Mouse (Mus musculus): ENCODE measurements around the gene Tsr3. TPM values are rescaled to one million over a fixed set of nuclear protein-coding genes. Genes with fewer than 3 reads are reported as not detected.
A peak's percentile ranks its signal among the peaks of the same experiment; 100 is the strongest.

Gene Tsr3
- polyA plus RNA-seq, 1 experiment from 2014 or later, result 23.3 TPM

DNA sequence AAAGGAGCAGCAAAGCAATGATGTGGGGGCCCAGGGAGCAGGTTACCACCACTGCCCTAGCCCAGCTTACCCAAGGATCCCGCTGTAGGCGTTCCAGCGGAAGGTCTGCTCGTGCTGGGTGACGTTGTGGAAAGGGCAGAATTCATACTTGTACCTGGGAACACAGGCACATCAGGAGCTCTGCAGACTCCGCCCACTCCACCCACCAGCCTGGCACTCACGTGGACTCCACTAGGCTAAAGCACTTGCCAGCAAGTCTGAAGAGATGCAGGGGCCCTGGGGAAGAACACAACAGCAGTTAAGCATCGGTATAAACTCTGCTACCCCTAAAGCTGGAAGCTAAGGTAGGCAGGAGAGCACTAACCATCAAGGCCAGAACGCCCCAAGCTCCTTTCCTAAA lies 4.3 kb upstream of the Tsr3 start:
- 84% methylated on average over 9 of the region's 9 CpGs for WGBS

DNA sequence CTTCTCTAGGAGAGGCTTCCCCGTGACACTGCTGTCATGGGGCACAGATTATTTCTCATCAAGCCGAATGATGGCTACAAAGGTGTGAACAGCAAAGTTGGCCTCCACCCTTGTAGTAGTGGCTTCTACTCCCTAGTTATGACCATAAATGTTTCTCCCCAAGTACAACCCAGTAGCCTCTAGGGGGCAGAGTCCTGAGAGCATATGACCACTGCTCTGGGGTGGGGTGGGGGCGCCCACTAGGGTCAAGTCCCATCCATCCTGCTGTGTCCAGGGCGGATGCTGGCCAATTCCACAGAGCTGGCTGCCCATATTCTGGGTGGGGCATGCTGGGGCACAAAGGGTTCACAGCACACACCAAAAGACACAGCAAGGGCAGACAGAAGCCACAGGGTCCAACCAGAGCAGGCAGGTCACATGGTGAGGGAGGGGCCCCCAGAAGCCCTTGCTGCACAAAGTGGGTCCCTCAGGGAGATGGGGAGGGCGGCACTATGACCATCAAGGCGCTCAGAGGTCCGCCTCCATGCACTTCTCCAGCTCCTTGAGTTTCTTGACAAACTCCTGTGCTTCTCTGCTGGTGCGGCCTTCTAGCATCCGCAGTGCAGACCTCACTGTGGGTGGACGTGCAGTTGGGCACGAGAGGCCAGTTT lies 3.3 kb downstream of the Tsr3 start:
- H3K4me1 ChIP-seq (replicated peaks; ENCODE audit: control insufficient read depth, insufficient read depth, low read length), result peaks cover 3% of the 10 kb centered on the region; the same call in 1 of the 2 replicates
- H3K9ac ChIP-seq (ENCODE audit: low read depth, low read length), result no peak overlapping the region
- no peak overlapping the region for H3K4me2 ChIP-seq (replicated peaks; ENCODE audit: low read depth)
- H3K36me3 ChIP-seq (ENCODE audit: control insufficient read depth, insufficient read depth), result peaks cover 19% of the 10 kb centered on the region
- H3K4me3 ChIP-seq (ENCODE audit: low read depth, low read length), result no peak overlapping the region
- no peaks in the 10 kb centered on the region for H3K9me3 ChIP-seq (ENCODE audit: control insufficient read depth)
- WGBS, result 84% methylated on average over 11 of the region's 11 CpGs
- no peak for ATAC-seq
- no peaks in the 10 kb centered on the region for H3K27me3 ChIP-seq (replicated peaks; ENCODE audit: control insufficient read depth, insufficient read depth, low read length)
- H3K27ac ChIP-seq (ENCODE audit: low read depth, low read length), result no peak overlapping the region
- peak; percentile 35; the same call in 1 of the 2 replicates for TF ChIP-seq CTCF (IDR thresholded peaks at IDR 0.05; ENCODE audit: low read depth)

More for the DNA sequence above, 4.3 kb upstream of the Tsr3 start:
- H3K9me3 ChIP-seq (ENCODE audit: control insufficient read depth), result no peaks in the 10 kb centered on the region
- no peak overlapping the region for H3K4me2 ChIP-seq (replicated peaks; ENCODE audit: low read depth)
- H3K27me3 ChIP-seq (replicated peaks; ENCODE audit: control insufficient read depth, insufficient read depth, low read length), result no peaks in the 10 kb centered on the region
- no peak overlapping the region for H3K27ac ChIP-seq (ENCODE audit: low read depth, low read length)
- H3K36me3 ChIP-seq (ENCODE audit: control insufficient read depth, insufficient read depth), result peaks cover 30% of the 10 kb centered on the region
- ATAC-seq, result no peak
- H3K9ac ChIP-seq (ENCODE audit: low read depth, low read length), result no peak overlapping the region
- no peak overlapping the region for H3K4me3 ChIP-seq (ENCODE audit: low read depth, low read length)
- no peak for TF ChIP-seq CTCF (IDR thresholded peaks at IDR 0.05; ENCODE audit: low read depth)
- peaks cover 3% of the 10 kb centered on the region; the same call in 1 of the 2 replicates for H3K4me1 ChIP-seq (replicated peaks; ENCODE audit: control insufficient read depth, insufficient read depth, low read length)

GRCm38 (mm10) chr17:25244239-25244638 lies 4.3 kb downstream of the Tsr3 start:
- H3K4me1 ChIP-seq (replicated peaks; ENCODE audit: control insufficient read depth, insufficient read depth, low read length), result peaks cover 3% of the 10 kb centered on the region; the same call in 1 of the 2 replicates
- H3K36me3 ChIP-seq (ENCODE audit: control insufficient read depth, insufficient read depth), result peaks cover 19% of the 10 kb centered on the region
- WGBS, result 78% methylated on average over 16 of the region's 16 CpGs
- no peaks in the 10 kb centered on the region for H3K9me3 ChIP-seq (ENCODE audit: control insufficient read depth)
- H3K9ac ChIP-seq (ENCODE audit: low read depth, low read length), result no peak overlapping the region
- TF ChIP-seq CTCF (IDR thresholded peaks at IDR 0.05; ENCODE audit: low read depth), result no peak
- H3K4me3 ChIP-seq (ENCODE audit: low read depth, low read length), result no peak overlapping the region
- no peak overlapping the region for H3K4me2 ChIP-seq (replicated peaks; ENCODE audit: low read depth)
- H3K27me3 ChIP-seq (replicated peaks; ENCODE audit: control insufficient read depth, insufficient read depth, low read length), result no peaks in the 10 kb centered on the region
- ATAC-seq, result no peak
- no peak overlapping the region for H3K27ac ChIP-seq (ENCODE audit: low read depth, low read length)

- no peak for TF ChIP-seq CTCF (IDR thresholded peaks at IDR 0.05; ENCODE audit: low read depth)
- no peak overlapping the region for H3K27ac ChIP-seq (ENCODE audit: low read depth, low read length)
- no peaks in the 10 kb centered on the region for H3K9me3 ChIP-seq (ENCODE audit: control insufficient read depth)
- H3K4me3 ChIP-seq (ENCODE audit: low read depth, low read length), result no peak overlapping the region
- 74% methylated on average over 18 of the region's 18 CpGs for WGBS
- H3K4me2 ChIP-seq (replicated peaks; ENCODE audit: low read depth), result no peak overlapping the region
- no peaks in the 10 kb centered on the region for H3K27me3 ChIP-seq (replicated peaks; ENCODE audit: control insufficient read depth, insufficient read depth, low read length)
- H3K36me3 ChIP-seq (ENCODE audit: control insufficient read depth, insufficient read depth), result peaks cover 8% of the 10 kb centered on the region
- H3K9ac ChIP-seq (ENCODE audit: low read depth, low read length), result no peak overlapping the region
- ATAC-seq, result no peak
- H3K4me1 ChIP-seq (replicated peaks; ENCODE audit: control insufficient read depth, insufficient read depth, low read length), result no peaks in the 10 kb centered on the region
Measured at GRCm38 (mm10) chr17:25248033-25248750, 8.2 kb downstream of the Tsr3 start.

DNA sequence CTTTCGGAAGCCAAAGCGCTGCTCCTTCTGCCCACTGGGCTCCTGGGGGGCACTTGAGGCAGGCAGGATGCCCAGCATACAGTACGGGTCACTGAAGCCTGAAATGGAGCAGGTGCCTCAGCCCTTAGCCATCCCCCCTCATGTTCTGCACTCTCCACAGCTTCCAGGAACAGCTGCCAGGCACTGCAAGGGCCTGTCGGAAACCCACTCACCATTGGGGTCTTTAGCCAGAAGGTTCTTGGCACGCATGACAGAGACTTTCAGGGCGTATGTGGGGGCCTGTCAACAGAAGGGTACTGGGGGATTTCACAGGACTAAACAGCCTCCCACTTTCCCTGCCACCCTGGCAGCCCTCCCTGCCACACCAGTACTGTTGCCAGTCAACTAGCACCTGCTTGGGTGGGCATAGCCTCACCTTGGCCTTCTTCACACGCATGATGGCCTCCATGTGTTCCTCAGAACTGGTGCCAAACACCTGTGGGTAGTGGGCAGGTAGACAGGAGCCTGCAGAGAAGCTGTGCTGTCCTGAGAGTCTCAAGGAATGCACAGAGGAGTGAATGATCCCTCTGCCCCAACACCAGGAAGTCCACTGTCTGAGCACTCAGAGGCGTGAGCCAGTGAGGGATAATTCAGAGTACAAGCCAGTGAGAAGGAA lies 10.3 kb downstream of the Tsr3 start:
- H3K27me3 ChIP-seq (replicated peaks; ENCODE audit: control insufficient read depth, insufficient read depth, low read length), result 0 out of 2 replicates have a peak, but pooled peaks cover 5% of the 10 kb centered on the region
- no peak overlapping the region for H3K9ac ChIP-seq (ENCODE audit: low read depth, low read length)
- H3K4me2 ChIP-seq (replicated peaks; ENCODE audit: low read depth), result no peak overlapping the region
- no peaks in the 10 kb centered on the region for H3K9me3 ChIP-seq (ENCODE audit: control insufficient read depth)
- no peaks in the 10 kb centered on the region for H3K4me1 ChIP-seq (replicated peaks; ENCODE audit: control insufficient read depth, insufficient read depth, low read length)
- no peak for ATAC-seq
- H3K36me3 ChIP-seq (ENCODE audit: control insufficient read depth, insufficient read depth), result no peaks in the 10 kb centered on the region; the same call in 1 of the 2 replicates
- H3K27ac ChIP-seq (ENCODE audit: low read depth, low read length), result no peak overlapping the region
- 73% methylated on average over 8 of the region's 8 CpGs for WGBS
- no peak overlapping the region for H3K4me3 ChIP-seq (ENCODE audit: low read depth, low read length)
- no peak for TF ChIP-seq CTCF (IDR thresholded peaks at IDR 0.05; ENCODE audit: low read depth)

GRCm38 (mm10) chr17:25252643-25253042 lies 12.7 kb downstream of the Tsr3 start:
- Histone ChIP-seq H3K9ac (ENCODE audit: low read depth, low read length) (no peak overlapping the region), H3K27me3 (replicated peaks; ENCODE audit: control insufficient read depth, insufficient read depth, low read length) (peaks cover 11% of the 10 kb centered on the region), H3K4me1 (replicated peaks; ENCODE audit: control insufficient read depth, insufficient read depth, low read length) (0 out of 2 replicates have a peak, but pooled peaks cover 3% of the 10 kb centered on the region), H3K4me2 (replicated peaks; ENCODE audit: low read depth) (no peak overlapping the region), H3K4me3 (ENCODE audit: low read depth, low read length) (no peak overlapping the region), H3K9me3 (ENCODE audit: control insufficient read depth) (no peaks in the 10 kb centered on the region), H3K27ac (ENCODE audit: low read depth, low read length) (no peak overlapping the region), H3K36me3 (ENCODE audit: control insufficient read depth, insufficient read depth) (no peaks in the 10 kb centered on the region)
- no peak for TF ChIP-seq CTCF (IDR thresholded peaks at IDR 0.05; ENCODE audit: low read depth)
- no peak for ATAC-seq
- 44% methylated on average over 3 of the region's 3 CpGs for whole genome bisulfite sequencing

Data from intestine, postnatal 0 days (tissue).